Mouse (Mus musculus): ENCODE data around the gene Apol7b.
"Not testable (repeated sequence)": the region's sequence is repeated elsewhere in the genome, so short reads cannot be mapped to it uniquely, and the experiment has no call there.

DNA sequence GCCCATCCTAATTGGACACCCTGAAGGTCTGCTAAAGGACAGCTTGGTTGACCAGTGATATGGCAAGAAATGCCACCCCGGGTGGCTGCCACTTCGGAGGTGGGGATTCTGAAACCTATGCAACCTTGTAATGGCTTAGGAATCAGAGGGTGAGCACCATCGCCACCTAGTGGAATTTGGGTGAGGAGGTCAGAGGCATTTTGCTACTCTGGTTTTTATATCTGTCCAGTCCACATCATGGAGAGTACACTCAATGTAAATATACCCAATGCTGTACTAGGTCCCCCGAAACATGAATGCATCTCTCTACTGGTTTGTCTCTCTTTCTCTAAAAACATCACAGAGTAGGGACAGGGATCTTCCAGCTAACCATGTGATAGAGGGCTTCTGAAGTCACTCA, 34.6 kb downstream of the Apol7b start:
- TF ChIP-seq POLR2A (IDR thresholded peaks at IDR 0.05; ENCODE audit: insufficient read depth, low read length); CTCF (IDR thresholded peaks at IDR 0.05; ENCODE audit: low read depth, low read length): not testable (repeated sequence)

Measured in ES-Bruce4 (cell line).